Mouse (Mus musculus) activated CD4-positive, CD25-positive, alpha-beta regulatory T cell, adult 4 months (primary cell): ENCODE measurements around the gene Spon2. TPM values are rescaled to one million over a fixed set of nuclear protein-coding genes. Genes with fewer than 3 reads are reported as not detected.

Experiments
- ATAC-seq: one replicate; pipeline ENCODE4 v1.8.0; 2017
- polyA plus RNA-seq, 2 experiments: library from polyadenylated mRNA; unstranded; fragments of 100-300 nt; shearing (Covaris generic); gene quantifications; one replicate each; pipeline ENCODE4 v1.2.1; 2017

Spon2 gene
- polyA plus RNA-seq, 2 experiments from 2014 or later: not detected

GRCm38 (mm10) chr5:33217663-33218062 is 592 bp downstream of the Spon2 start:
- ATAC-seq: no peak

- ATAC-seq: no peak
Observed at GRCm38 (mm10) chr5:33214723-33215122, 3.5 kb downstream of the Spon2 start.

GRCm38 (mm10) chr5:33211254-33211653 is 7.0 kb downstream of the Spon2 start:
- ATAC-seq: no peak

- no peak for ATAC-seq
Observed at GRCm38 (mm10) chr5:33210515-33210914, 7.7 kb downstream of the Spon2 start.

- ATAC-seq: no peak
Observed at GRCm38 (mm10) chr5:33208533-33209245, 9.6 kb downstream of the Spon2 start.

- no peak for ATAC-seq
Observed at GRCm38 (mm10) chr5:33207136-33207535, 11.1 kb downstream of the Spon2 start.

GRCm38 (mm10) chr5:33206328-33206727 is 11.9 kb downstream of the Spon2 start:
- ATAC-seq: no peak

GRCm38 (mm10) chr5:33204284-33204683 is 14.0 kb downstream of the Spon2 start:
- ATAC-seq: no peak

- peak; percentile 68 for ATAC-seq
Observed at GRCm38 (mm10) chr5:33203691-33204242, 14.5 kb downstream of the Spon2 start.

- ATAC-seq: no peak
Observed at GRCm38 (mm10) chr5:33203171-33203565, 15.1 kb downstream of the Spon2 start.

- ATAC-seq: no peak
Observed at GRCm38 (mm10) chr5:33202516-33203170, 15.6 kb downstream of the Spon2 start.

- ATAC-seq: no peak
Observed at GRCm38 (mm10) chr5:33201697-33202096, 16.6 kb downstream of the Spon2 start.

GRCm38 (mm10) chr5:33200071-33200470 is 18.2 kb downstream of the Spon2 start:
- no peak for ATAC-seq

- ATAC-seq: no peak
Observed at GRCm38 (mm10) chr5:33195246-33195852, 22.9 kb downstream of the Spon2 start.

GRCm38 (mm10) chr5:33193567-33193966 is 24.7 kb downstream of the Spon2 start:
- no peak for ATAC-seq

Other genes with a start within 250 kb of the Spon2 start
- 100 to 1,000 TPM; 255 to 299 TPM for gene Ywhah, start 199.6 kb downstream of the Spon2 start, polyA plus RNA-seq
- gene Slc5a1, start 114.2 kb downstream of the Spon2 start, polyA plus RNA-seq: not detected
- 10 to 100 TPM; 21.3 to 27.1 TPM for gene Ctbp1, start 56.5 kb upstream of the Spon2 start, polyA plus RNA-seq
- gene Maea, start 117.1 kb upstream of the Spon2 start, polyA plus RNA-seq: 10 to 100 TPM; 68.7 to 87.8 TPM
- gene Uvssa, start 160.1 kb upstream of the Spon2 start, polyA plus RNA-seq: 10 to 100 TPM; 15.5 to 20.3 TPM
- not detected for gene Nkx1-1, start 215.5 kb upstream of the Spon2 start, polyA plus RNA-seq